Mouse (Mus musculus): Measurements from ENCODE around the gene Abca1.

Abca1 gene

GRCm38 (mm10) chr4:53011732-53012361 is 147.8 kb downstream of the Abca1 start, which contains the start of gene Nipsnap3b:
TSS of gene Nipsnap3b (plus strand) at chr4:53011880.
- in situ Hi-C loops (cut with MseI, MboI), result no loop called here

DNA sequence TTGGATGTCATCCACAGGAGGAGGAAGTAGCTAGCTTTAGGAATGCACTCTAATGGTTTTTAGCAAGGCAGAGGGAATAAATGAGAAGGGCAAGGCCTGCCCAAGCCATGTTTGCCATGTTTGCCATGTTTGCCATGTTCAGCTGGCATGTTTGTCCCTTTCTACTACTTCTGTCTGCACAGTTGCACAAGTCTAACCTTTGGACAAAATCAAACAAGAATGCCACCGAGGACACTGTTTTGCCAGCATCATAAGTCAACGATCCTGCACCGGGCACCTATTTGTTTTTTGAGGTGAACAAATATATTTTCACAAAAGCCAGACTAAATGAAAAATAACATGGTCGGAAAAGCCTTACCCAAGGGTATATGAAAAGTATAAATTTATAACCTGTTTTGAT is 149.8 kb downstream of the Abca1 start:
- in situ Hi-C loops (cut with MseI, MboI), result no loop called here

DNA sequence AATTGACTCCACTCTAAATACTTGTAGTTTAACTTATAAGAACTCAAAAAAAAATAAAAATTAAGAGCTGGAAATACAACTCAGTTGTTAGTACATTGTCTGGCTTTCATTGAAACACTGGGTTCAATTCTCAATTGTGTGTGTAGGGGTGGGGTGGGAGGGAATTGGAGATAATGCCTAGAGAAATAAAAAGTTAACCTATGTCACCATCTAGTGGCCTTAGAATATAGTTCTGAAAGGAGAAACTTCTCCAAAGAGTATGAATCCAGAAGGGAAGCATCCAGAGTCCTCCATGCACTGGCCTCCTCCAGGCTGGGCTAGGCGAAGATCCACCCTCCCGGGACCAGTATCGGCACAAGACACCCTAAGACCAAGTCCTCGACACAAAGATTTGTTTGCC is 150.5 kb downstream of the Abca1 start:
- in situ Hi-C loops (cut with MseI, MboI), result no loop called here

- in situ Hi-C loops (cut with MseI, MboI), result no loop called here
These were observed 159.5 kb downstream of the Abca1 start for GRCm38 (mm10) chr4:53000154-53000553.

DNA sequence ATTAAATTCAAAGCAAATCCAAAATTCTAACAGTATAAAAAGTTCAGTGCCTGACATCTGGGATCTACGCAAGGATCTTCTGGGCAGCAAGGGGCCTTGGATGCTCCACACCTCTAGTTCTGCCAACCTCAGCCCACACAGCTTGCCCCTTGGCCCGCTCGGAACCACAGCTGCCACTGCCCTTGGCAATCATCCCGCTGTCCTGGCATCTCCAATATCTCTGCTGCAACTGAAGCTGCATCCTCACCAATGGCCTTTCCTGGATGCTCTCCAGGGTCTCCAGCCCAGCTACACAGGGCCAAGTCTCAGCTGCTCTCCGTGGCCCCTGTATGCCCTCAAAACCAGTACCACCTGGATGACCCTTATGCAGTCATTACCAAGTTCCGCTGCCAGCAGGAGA is 160.2 kb downstream of the Abca1 start:
- in situ Hi-C loops (cut with MseI, MboI), result no loop called here

DNA sequence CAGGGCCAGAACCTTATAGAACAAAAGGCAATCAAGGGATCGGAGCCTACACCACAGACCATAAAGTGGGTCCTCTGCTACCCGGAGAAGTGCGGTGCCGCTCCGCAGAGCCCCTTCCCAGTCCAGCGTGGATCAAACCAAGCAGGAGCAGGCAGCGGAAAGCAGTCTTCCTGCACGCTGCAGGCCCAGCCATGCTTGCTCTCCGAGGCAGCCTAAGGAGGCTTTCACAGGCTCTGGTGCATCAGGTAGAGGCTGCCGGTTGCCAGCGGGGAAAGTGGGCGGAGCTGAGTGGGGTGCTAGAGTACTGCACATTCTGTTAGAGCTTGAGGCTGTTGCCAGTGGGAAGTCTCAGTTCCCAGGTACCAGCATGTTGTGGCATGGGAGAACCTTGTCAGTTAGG is 170.4 kb downstream of the Abca1 start, which contains the start of gene Nipsnap3a:
Nipsnap3a (plus strand) TSS at position 25 of the 400 bp plus-strand sequence.
- in situ Hi-C loops (cut with MseI, MboI), result no loop called here

DNA sequence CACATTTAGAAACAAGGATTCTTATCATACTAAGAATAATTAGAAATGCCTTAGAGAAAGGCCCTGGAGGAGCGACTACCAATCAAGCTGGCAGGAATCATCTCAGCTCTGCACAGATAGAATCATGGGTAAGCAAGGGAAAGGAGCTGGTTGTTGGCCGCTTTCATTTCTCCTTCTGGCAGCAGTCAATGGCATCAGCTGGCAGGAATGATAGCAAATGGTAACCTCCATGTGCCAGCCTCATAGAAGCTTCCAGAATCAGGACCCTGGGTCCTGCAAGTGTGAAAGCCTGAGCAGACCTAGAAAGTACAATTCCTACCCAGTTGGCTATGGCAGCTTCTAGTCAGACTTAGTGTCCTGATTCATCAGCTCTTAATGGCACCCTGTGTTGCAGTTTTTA is 173.4 kb downstream of the Abca1 start:
- in situ Hi-C loops (cut with MseI, MboI), result no loop called here

DNA sequence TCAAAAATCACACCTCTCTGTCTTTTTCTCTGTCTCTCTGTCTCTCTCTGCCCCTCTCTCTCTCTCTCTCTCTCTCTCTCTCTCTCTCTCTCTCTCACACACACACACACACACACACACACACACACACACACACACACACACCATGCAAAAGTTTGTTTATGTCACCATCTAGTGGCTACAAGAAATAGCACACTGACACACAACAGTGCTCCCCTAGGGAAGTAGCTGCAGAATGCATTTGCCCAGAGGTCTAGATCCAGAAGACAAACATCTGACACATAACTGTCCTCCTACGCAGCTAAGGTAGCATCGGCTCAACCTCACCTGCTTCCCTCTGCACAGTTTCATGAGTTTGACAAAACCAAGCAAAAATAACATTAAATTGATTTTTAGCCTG is 174.5 kb downstream of the Abca1 start:
- in situ Hi-C loops (cut with MseI, MboI), result no loop called here

All from mouse trophoblast stem cell (cell line).